Mouse (Mus musculus) gastrocnemius, adult 8-10 months (tissue): ENCODE results near the gene Eif4b. TPM values are rescaled to one million over a fixed set of nuclear protein-coding genes. Genes with fewer than 3 reads are reported as not detected.

ENCODE experiments used
- DNase-seq, 2 experiments: peaks; one replicate each; pipeline ENCODE4 v3.0.0; 2022; ENCODE audit warnings: low spot score in 2 of 2
- total RNA-seq, 4 experiments: library from RNA; stranded (reverse); gene quantifications; 2 replicates each; pipeline ENCODE4 v1.2.4; 2022

Eif4b gene
- total RNA-seq, 4 experiments from 2014 or later = 227 to 269 (median 241) TPM

- DNase-seq = peak in 1 of 2 experiments; percentile 48
These were observed 28.3 kb downstream of the Eif4b start for GRCm38 (mm10) chr15:102101672-102102541.

- peak in 1 of 2 experiments; percentile 63 for DNase-seq
These were observed 29.1 kb downstream of the Eif4b start for GRCm38 (mm10) chr15:102102548-102103121.

DNA sequence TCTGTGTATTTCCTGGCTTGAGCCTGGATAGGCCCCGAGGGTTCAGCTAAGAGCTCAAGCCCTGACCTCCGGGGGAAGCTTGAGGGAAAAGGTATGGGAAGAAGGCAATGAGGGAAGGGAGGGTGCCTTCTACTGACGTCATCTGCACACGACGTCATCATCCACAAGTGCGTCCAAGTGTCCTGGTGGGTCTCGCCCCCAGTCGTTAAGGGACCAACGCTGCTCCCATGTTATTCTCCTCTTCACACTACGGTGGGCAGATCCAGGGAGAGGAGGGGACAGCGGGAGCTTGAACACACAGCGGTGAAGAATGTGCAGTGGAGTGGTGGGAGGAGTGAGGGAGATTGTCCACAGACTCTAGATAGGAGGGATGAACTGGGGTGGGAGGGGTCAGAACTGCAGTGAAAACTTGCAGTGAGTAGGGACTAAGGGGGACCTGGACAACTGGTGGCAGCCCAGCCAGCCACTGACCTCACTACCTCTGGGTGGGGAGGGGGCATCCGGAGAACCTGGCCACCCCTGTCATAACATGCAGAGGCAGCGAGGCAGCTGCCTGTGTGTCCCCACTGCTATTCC, 29.9 kb downstream of the Eif4b start:
- peak in 1 of 2 experiments; percentile 60 for DNase-seq

DNA sequence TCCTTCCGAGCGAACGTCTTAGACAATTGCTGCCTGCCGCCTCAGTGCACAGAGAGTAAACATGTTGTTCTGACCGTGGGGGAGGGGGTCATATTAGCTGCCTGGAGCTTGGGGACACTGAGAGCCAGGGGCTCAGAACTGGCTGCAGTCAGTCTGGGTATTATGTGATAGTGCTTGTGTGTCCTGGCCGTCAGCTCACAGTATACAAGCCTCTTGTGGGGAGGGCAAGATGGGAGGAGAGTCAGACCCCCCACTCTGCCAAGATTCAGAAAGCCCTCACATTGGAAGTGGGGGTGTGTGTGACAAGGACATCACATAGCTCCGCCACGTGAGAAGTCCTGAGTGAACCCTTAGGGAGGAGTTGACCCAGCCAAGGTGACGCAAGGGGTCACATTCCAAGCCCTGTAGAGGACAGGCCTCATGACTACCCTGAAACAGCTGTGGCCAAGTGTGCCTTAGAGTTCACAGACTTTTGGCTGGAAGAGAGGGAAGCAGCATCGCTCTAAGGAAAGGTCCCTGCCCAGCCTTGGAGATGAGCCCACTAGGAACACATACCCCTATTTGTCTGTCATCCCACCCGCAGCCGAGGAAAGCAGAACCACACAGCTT, 30.5 kb downstream of the Eif4b start:
- peak; percentile 91 for DNase-seq

- DNase-seq = peak; percentile 75 to 82
These were observed 31.8 kb downstream of the Eif4b start for GRCm38 (mm10) chr15:102105360-102105759.

DNA sequence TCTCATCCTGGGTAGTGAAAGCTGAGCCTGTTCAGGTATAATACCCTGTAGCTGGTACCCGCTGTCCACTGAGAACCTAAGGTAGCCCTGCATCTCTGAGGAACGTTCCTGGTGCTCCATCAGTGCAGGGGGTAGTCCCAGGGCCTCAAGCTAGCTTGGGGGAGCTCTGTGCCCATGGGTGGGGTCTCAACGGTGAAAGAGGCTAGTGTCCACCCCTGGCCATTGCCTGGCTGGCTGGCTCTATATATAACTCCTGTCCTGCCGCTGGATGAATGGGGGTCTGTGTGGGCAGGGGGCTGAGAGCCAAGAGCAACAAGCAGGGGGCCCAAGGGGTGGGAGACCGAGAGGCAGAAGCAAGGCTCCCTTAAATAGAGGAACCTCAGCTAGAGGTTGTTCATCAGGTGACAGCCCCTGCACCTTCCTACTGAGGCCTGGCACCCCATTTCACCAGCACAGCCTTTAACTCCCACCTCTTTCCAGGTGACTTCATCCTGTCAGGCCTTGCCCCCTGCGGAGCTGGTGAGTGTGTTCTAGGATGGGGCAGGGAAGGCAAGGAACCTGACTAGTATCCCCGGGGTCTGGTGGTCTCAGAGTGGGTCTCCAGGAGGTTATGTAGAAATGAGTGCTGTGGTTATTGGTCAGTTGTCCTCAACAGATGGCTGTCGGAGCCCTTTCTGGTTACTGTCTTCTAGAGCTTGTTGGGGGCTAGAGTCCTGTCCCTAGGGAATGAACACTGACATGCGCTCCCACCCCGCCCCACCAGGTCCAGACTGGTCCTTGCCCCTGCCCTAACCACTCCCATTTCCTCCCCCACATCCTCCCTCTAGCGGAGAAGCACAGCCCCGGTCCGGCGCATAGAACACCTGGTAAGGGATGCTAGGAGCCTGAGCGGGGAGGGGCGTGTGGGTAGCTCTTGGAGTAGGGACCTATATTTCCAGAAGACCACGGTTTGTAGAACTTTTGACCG, 32.5 kb downstream of the Eif4b start:
- peak in 1 of 2 experiments; percentile 27 for DNase-seq

GRCm38 (mm10) chr15:102106754-102107456, 33.3 kb downstream of the Eif4b start:
- peak in 1 of 2 experiments; percentile 17 for DNase-seq

DNA sequence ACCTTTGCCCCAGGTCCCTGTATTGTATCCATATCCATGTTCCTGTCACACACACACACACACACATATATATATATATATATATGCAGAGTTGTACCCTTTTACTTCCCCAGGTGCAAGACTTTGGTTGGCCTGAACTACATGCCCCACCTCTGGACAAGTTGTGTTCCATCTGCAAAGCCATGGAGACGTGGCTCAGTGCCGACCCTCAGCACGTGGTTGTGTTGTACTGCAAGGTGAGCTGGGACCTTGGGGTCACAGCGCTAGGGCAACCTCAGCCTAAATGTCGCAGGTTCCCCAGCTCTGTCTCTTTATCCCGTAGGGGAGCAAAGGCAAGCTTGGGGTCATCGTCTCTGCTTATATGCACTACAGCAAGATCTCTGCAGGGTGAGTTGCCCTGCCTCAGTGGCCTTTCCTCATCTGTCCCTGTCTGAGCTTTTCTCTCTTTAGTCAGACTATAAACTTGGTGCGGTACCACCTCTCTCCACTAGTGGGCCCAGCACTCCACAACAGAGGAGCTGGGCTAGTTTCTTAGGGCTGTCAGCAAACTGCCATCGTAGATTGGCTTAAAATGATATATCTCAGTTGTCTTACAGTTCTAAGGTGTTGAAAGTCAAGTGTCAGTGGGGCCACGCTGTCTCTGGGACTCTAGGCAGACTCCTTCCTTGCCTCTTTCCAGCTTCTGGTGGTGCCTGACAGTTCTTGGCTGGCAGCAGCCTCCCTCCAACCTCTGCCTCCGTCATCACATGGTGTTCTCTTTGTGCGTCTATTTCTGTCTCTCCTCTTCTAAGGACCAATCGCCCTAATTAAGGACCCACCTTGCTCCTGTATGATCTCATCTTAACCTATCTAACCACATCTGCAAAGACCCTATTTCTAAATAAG, 34.4 kb downstream of the Eif4b start:
- peak in 1 of 2 experiments; percentile 45 for DNase-seq

DNA sequence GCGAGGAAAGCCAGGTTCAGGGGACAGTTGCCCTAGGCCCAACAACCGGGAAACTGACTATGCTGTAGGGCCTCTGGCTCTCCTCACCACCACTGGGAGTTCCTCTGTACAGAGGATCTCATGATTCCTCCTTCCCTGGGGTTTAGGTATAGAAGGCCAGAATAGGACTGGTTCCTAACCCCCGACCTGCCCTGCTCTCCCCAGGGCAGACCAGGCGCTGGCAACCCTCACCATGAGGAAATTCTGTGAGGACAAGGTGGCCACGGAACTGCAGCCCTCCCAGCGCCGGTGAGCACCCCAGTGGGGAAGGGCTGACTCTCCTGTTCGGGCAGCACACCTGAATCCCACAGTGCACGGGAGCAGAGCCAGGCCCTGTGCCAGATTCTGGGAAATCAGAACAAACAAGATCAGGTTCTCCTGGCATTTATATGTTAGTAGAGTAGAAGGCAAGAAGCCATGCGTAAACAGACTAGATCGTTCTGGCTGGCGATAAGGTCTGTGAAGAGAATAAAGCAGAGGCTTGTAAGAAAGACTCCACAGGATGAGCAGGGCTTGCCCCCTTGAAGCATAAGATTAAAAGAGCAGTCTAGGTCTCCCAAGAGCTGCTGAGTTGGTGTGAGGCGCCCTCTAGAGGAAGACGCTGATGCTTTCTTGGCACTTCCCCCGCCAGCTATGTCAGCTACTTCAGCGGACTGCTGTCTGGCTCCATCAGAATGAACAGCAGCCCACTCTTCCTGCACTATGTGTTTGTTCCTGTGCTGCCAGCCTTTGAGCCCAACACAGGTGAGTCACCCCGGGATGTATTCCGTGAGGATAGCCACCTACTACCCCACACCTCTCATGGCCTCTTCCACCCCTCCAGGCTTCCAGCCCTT, 35.3 kb downstream of the Eif4b start:
- peak; percentile 75 to 81 for DNase-seq

GRCm38 (mm10) chr15:102110271-102110670, 36.7 kb downstream of the Eif4b start:
- DNase-seq = no peak

DNA sequence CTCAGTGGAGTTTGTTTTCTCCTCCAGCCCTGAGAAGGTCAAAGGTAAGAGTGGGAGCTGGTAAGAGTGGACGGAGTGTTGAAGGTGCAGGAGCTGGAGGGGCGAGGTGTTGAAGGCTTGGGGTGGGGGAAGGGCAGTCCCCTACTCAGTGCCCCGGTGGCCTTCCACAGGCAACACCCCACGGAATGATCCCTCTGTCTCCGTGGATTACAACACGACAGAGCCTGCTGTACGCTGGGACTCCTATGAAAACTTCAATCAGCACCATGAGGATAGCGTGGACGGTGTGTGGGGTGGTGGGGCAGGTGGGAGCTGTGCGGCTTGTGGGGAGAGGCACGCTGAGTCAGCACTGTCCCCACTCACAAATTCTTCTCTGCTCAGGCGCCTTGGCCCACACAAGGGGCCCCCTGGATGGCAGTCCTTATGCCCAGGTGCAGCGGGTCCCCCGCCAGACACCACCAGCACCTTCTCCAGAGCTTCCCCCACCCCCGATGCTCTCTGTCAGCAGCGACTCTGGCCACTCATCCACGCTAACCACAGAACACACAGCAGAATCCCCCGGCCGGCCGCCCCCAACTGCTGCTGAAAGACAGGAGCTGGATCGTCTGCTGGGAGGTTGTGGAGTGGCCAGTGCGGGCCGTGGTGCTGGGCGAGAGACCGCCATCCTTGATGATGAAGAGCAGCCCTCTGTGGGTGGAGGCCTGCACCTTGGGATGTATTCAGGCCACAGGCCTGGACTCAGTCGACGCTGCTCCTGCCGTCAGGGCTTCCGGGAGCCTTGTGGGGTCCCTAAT, 37.3 kb downstream of the Eif4b start:
- peak in 1 of 2 experiments; percentile 11 for DNase-seq

GRCm38 (mm10) chr15:102111495-102111829, 37.9 kb downstream of the Eif4b start:
- peak; percentile 9 to 24 for DNase-seq

- no peak for DNase-seq
These were observed 38.6 kb downstream of the Eif4b start for GRCm38 (mm10) chr15:102112181-102112580.

GRCm38 (mm10) chr15:102112827-102113226, 39.3 kb downstream of the Eif4b start:
- DNase-seq = no peak

- DNase-seq = no peak
These were observed 40.1 kb downstream of the Eif4b start for GRCm38 (mm10) chr15:102113674-102114073.

DNA sequence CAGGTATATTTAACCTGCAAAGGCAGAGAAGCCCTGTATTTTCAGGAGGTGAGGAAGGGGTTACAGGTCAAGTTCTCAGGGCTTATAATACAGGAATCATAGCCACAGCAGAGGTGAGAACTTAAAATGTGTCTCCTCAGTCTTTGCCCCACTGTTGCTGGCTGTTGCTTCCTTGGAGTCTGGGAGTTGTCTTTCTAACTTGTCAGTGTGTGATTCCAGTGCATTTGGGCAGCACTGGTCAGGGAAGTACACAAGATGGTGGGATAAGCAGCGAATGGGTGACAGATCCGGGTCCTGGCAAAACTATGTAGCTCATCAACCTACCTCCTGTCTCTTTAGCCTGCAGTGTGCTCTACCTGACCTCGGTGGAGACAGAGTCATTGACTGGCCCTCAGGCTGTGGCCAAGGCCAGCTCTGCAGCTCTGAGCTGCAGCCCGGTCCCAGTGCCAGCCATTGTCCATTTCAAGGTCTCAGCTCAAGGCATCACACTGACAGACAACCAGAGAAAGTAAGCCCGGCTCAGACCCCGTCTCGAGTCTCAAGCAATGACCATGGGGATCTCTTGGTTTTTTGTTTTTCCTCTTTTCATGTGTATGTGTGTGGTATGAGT, 41.2 kb downstream of the Eif4b start:
- DNase-seq = no peak

DNA sequence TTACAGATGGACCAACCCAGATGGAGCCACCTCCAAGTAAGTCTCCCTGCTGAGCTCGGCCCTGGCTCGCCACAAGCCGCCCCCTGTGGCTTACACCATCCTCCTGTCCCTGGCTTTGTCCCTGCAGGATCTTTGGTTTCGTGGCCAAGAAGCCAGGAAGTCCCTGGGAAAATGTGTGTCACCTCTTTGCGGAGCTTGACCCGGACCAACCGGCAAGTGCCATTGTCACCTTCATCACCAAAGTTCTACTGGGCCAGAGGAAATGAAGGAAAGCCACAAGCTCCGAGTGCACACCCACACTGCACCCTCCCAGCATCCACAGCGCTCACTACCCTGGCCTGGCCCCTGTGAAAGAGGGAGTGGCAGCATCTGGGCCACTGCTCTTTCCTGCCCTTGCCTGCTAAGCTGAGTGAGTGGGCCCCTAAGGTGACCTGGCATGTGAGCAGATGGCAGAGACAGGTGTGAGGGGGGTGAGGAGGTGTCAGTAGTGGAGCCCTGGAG, 42.2 kb downstream of the Eif4b start:
- no peak for DNase-seq
